25 mouse cellular contexts compared by ENCODE assay signal in genomic region chr8:122992296-122992695, GRCm38 (mm10).
"Had no signal": no experiment of that assay in that cellular context is flagged by ENCODE, and none has a peak within 500 bp of the region (broad histone marks: within the 10 kb centered on the region; RNA-seq: fewer than 3 reads in every experiment).

No protein-coding gene starts in this region.

- H3K9me3 ChIP-seq: heart, embryonic 13.5 days; heart, embryonic 15.5 days; hindbrain, embryonic 12.5 days; intestine, embryonic 15.5 days; limb, embryonic 10.5 days; limb, embryonic 12.5 days; liver, embryonic 13.5 days; liver, embryonic 15.5 days had no signal

- H3K27me3 ChIP-seq: heart, embryonic 13.5 days; heart, embryonic 15.5 days; hindbrain, embryonic 12.5 days; intestine, embryonic 15.5 days; limb, embryonic 12.5 days; liver, embryonic 13.5 days; liver, embryonic 15.5 days had no signal

- H3K4me2 ChIP-seq: heart, embryonic 11.5 days; heart, embryonic 13.5 days; heart, embryonic 15.5 days; hindbrain, embryonic 12.5 days; hindbrain, embryonic 14.5 days; intestine, embryonic 15.5 days; limb, embryonic 12.5 days; liver, embryonic 11.5 days; liver, embryonic 13.5 days; liver, embryonic 15.5 days had no signal

- H3K4me3 ChIP-seq: heart, embryonic 13.5 days; heart, embryonic 15.5 days; hindbrain, embryonic 12.5 days; intestine, embryonic 15.5 days; layer of hippocampus, adult 2 months; left cerebral cortex, adult 2 months; limb, embryonic 10.5 days; limb, embryonic 12.5 days; liver, embryonic 13.5 days; liver, embryonic 15.5 days had no signal

- H3K27ac ChIP-seq: heart, embryonic 13.5 days; heart, embryonic 15.5 days; hindbrain, embryonic 12.5 days; hindbrain, embryonic 14.5 days; layer of hippocampus, adult 2 months; left cerebral cortex, adult 2 months; limb, embryonic 10.5 days; limb, embryonic 12.5 days; liver, embryonic 13.5 days; liver, embryonic 15.5 days had no signal

- DNase-seq: gastrocnemius, postnatal 14 days; gastrocnemius, postnatal 36 days; heart, adult 18-20 months; heart, postnatal 14 days; heart, postnatal 36 days; kidney, adult 18-20 months; kidney, adult 8-10 months; kidney, postnatal 14 days; kidney, postnatal 4 days; liver; liver, embryonic 13.5 days had no signal

- ATAC-seq: hindbrain, embryonic 16.5 days; inflammation-experienced regulatory T-cells, adult 6 months; intestine, embryonic 15.5 days had no signal

- H3K9ac ChIP-seq: heart, embryonic 13.5 days; heart, embryonic 15.5 days; hindbrain, embryonic 12.5 days; hindbrain, embryonic 14.5 days; intestine, embryonic 15.5 days; limb, embryonic 12.5 days; liver, embryonic 13.5 days; liver, embryonic 15.5 days had no signal

- H3K36me3 ChIP-seq: heart, embryonic 13.5 days; heart, embryonic 15.5 days; hindbrain, embryonic 12.5 days; intestine, embryonic 15.5 days; limb, embryonic 12.5 days; liver, embryonic 13.5 days had no signal
